Mouse (Mus musculus) spleen, postnatal 14 days (tissue): Measurements from ENCODE around the gene Gm9922.

Experiments
- DNase-seq, 2 experiments: peaks; one replicate each; pipeline ENCODE4 v3.0.0; 2021 to 2022; ENCODE audit warnings: low spot score in 2 of 2

Gm9922 gene

GRCm38 (mm10) chr14:101687696-101688095 is 41.9 kb downstream of the Gm9922 start:
- no peak for DNase-seq
